Mouse (Mus musculus): ENCODE data around the gene Itga3.

DNA sequence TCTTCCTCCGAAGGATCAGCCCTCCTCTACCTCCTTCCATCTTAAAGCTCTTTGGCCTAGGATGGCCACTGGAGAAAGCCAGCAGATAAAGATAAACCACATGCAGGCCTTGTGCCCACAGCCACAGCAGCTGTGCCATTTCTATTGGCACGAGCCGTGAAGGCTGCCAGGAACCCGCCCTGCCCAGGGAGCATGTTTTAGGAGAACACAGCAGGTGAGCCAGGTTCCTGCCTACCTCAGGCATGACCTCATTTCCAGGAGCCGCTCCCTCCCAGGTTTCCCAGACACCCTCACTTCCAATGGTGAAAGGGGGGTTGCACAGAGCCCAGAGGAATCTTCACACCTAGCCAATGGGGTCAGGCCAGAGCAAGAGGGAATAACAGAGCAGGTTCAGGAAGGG lies 3.8 kb downstream of the Itga3 start:
- TF ChIP-seq CTCF (conservative IDR thresholded peaks at IDR 0.05 in 1 of 2, IDR thresholded peaks at IDR 0.05 in 1 of 2; ENCODE audit: low read depth in 2 of 2, low read length in 2 of 2) (no peak), ETS1 (conservative IDR thresholded peaks at IDR 0.05; ENCODE audit: low read depth, low read length) (no peak), JUND (conservative IDR thresholded peaks at IDR 0.05; ENCODE audit: low read depth, low read length) (no peak), USF1 (IDR thresholded peaks at IDR 0.05; ENCODE audit: low read depth, low read length) (no peak), POLR2A (IDR thresholded peaks at IDR 0.05; ENCODE audit: low read depth, low read length) (no peak), NELFE (IDR thresholded peaks at IDR 0.05; ENCODE audit: low read depth, low read length) (no peak), ELF1 (IDR thresholded peaks at IDR 0.05; ENCODE audit: low read depth, low read length) (no peak), CHD2 (IDR thresholded peaks at IDR 0.05; ENCODE audit: low read length) (no peak), POLR2AphosphoS2 (IDR thresholded peaks at IDR 0.05; ENCODE audit: low read depth, low read length) (no peak)

Data from CH12.LX (cell line).